Mouse (Mus musculus) ES-Bruce4 (cell line): ENCODE measurements around the gene Ctsc. TPM values are rescaled to one million over a fixed set of nuclear protein-coding genes. Genes with fewer than 3 reads are reported as not detected.

Experiments used
- H3K27ac ChIP-seq: 2 replicates; pipeline ENCODE4 v1.5.1; 2012; ENCODE audit warnings: low read length, inconsistent platforms; ENCODE audit not compliant: insufficient read depth
- H3K27me3 ChIP-seq: 2 replicates; pipeline ENCODE4 v1.6.1; 2012; ENCODE audit warnings: mild to moderate bottlenecking, low read length, inconsistent platforms; ENCODE audit not compliant: control insufficient read depth, poor library complexity, insufficient read depth, severe bottlenecking
- H3K36me3 ChIP-seq: 2 replicates; pipeline ENCODE4 v1.6.1; 2012; ENCODE audit warnings: inconsistent platforms, mild to moderate bottlenecking, low read length, moderate library complexity; ENCODE audit not compliant: control insufficient read depth, poor library complexity, insufficient read depth, severe bottlenecking
- H3K4me1 ChIP-seq: one replicate; pipeline ENCODE4 v1.8.1; 2011; ENCODE audit warnings: low read length; ENCODE audit not compliant: control insufficient read depth, insufficient read depth
- H3K4me3 ChIP-seq: 2 replicates; pipeline ENCODE4 v1.5.1; 2011; ENCODE audit warnings: low read depth, mild to moderate bottlenecking, low read length
- H3K9ac ChIP-seq: 2 replicates; pipeline ENCODE4 v1.6.1; 2012; ENCODE audit warnings: low read depth, mild to moderate bottlenecking, inconsistent platforms; ENCODE audit not compliant: poor library complexity, severe bottlenecking
- H3K9me3 ChIP-seq: replicated peaks from 2 replicates; pipeline ENCODE4 v1.6.1; 2012; ENCODE audit warnings: mild to moderate bottlenecking, low read length, inconsistent platforms; ENCODE audit not compliant: control insufficient read depth, poor library complexity, insufficient read depth, severe bottlenecking
- CTCF ChIP-seq: IDR thresholded peaks from one replicate; pipeline ENCODE4 v1.8.1; 2011; ENCODE audit warnings: low read depth, low read length
- EP300 ChIP-seq: IDR thresholded peaks from 2 replicates; pipeline ENCODE4 v1.6.1; 2011; ENCODE audit warnings: low read depth, low read length; ENCODE audit not compliant: insufficient read depth
- POLR2A ChIP-seq: IDR thresholded peaks from one replicate; pipeline ENCODE4 v1.8.1; 2011; ENCODE audit warnings: low read length; ENCODE audit not compliant: insufficient read depth
- polyA plus RNA-seq: library from polyadenylated mRNA; stranded (reverse); fragments of >200 nt; gene quantifications from 2 replicates; pipeline ENCODE4 v1.2.4, GENCODE M21; 2011; ENCODE audit warnings: low read depth; ENCODE audit not compliant: missing spikeins, insufficient read depth, insufficient read length

The Ctsc gene
- polyA plus RNA-seq, 1 experiment, result 31.1 TPM

DNA sequence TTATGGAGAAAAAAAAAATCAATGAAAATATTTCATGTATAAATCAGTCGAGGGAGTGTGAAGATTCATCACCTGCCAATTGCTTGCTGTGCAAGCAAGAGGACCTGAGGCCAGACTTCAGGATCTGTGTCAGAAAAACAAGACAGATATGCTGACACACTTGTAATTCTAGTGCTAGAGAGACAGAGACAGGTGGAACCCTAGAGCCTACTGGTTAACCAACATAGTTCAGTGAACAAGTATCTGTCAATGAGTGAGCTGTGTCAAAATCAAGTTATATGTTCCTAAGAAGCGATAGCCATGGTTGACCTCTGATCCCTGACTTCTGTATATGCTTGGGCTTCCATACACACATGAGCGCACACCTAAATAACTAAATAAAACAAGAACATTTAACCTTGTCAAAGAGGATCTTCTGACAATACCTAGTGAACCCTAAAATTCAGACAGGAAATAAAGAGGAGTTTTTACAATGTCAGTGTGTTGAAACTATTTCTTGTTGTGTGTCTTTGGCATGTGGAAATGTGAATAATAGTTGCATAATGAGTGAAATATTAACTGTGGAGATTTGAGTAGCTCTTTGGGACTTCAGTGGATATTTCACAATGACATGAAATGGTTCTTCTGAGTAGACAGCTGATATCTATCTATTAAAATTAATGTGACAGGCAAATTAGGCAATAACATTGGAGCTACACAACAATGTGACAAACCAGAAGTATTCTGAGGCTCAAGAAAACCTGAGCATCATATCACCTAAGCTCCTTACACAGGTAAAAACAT, 32.7 kb downstream of the Ctsc start:
- no peaks in the 10 kb centered on the region for H3K36me3 ChIP-seq

DNA sequence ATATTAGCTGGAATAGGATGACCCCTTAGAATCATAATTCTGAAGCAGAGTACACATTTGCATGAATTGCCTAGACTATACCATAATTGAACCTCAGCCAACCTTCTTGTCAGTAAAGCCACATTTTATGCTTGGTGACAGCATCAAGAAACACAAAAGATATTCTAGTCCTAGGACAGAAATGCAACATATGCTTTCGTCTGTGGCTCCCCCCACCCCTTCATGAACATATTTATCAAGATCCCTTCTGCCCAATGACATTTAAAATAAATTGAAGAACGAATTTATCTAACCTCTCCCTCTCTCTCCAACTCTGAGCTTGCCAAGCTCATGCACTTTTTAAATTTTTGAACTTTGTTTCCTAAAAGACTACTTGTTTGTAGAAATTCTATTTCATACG, 38.5 kb downstream of the Ctsc start:
- H3K9me3 ChIP-seq, result no peaks in the 10 kb centered on the region
- no peaks in the 10 kb centered on the region for H3K27me3 ChIP-seq
- H3K4me1 ChIP-seq, result no peaks in the 10 kb centered on the region
- TF ChIP-seq EP300, result no peak
- TF ChIP-seq POLR2A, result no peak
- no peak for TF ChIP-seq CTCF
- no peak overlapping the region for H3K4me3 ChIP-seq
- no peaks in the 10 kb centered on the region for H3K36me3 ChIP-seq
- no peak overlapping the region for H3K27ac ChIP-seq
- H3K9ac ChIP-seq, result no peak overlapping the region

More for the DNA sequence above, 32.7 kb downstream of the Ctsc start:
- Histone ChIP-seq H3K4me1 (no peaks in the 10 kb centered on the region), H3K27ac (no peak overlapping the region), H3K9ac (no peak overlapping the region), H3K4me3 (no peak overlapping the region), H3K27me3 (no peaks in the 10 kb centered on the region), H3K9me3 (no peaks in the 10 kb centered on the region)
- TF ChIP-seq CTCF, result no peak

DNA sequence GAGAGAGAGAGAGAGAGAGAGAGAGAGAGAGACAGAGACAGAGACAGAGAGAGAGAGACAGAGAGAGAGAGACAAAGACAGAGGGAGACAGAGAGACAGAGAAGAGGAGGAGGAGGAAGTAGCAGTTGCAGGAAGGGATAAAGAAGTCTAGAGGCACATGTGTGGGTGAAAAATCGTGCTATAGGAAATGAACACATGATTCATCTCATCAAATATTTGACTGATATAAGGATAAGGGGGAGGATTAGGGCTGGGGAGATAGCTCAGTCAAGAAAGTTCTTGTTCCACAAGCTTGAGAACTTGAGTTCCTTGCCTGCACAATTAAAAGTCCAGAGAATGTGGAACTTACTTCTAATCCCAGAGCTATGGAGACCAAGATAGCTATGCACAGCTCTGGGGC, 40.6 kb downstream of the Ctsc start:
- Histone ChIP-seq H3K27me3 (no peaks in the 10 kb centered on the region), H3K9ac (no peak overlapping the region), H3K9me3 (no peaks in the 10 kb centered on the region)

GRCm38 (mm10) chr7:88318904-88319303, 41.0 kb downstream of the Ctsc start:
- no peak overlapping the region for H3K4me3 ChIP-seq
- no peaks in the 10 kb centered on the region for H3K4me1 ChIP-seq
- H3K27ac ChIP-seq, result no peak overlapping the region
- H3K27me3 ChIP-seq, result no peaks in the 10 kb centered on the region
- no peaks in the 10 kb centered on the region for H3K9me3 ChIP-seq
- H3K9ac ChIP-seq, result no peak overlapping the region
- TF ChIP-seq EP300 (no peak), CTCF (no peak), POLR2A (no peak)
- H3K36me3 ChIP-seq, result no peaks in the 10 kb centered on the region

More for the DNA sequence above, 40.6 kb downstream of the Ctsc start:
- no peak overlapping the region for H3K4me3 ChIP-seq
- H3K4me1 ChIP-seq, result no peaks in the 10 kb centered on the region
- TF ChIP-seq CTCF (no peak), EP300 (no peak), POLR2A (no peak)
- H3K36me3 ChIP-seq, result no peaks in the 10 kb centered on the region
- no peak overlapping the region for H3K27ac ChIP-seq

DNA sequence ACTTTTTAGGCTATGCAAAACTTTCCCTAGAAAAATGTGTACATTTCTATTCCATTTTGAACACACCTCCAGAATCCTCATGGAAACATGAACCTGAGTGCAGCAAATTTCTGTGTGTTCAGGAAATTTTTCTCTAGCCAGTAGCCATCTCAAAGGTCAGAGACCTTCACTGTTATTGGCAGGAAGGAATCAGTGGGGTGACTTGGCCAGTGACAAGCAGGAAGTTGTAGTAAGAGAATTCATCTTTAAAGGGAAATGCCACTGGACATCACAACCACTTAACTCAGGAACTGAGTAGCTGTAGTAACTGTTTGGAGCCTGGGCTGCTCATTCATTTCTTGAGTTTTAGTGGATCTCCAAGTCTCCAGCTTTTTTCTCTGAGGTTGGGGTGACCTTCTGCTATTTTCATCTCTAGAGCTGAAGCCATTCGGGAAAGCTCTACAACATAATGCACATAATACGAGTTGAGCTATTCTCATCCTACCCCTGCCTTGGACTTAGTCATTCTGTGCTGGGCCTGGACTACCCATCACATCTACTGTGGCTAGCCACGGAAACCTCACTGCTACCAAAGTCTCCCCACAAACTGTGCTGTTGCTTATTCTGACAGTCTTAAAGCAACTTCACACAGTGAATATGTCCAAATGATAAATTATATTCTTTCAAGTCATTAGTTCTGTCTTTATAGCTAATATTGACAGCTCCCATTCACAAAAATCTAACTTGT, 41.7 kb downstream of the Ctsc start:
- TF ChIP-seq POLR2A, result no peak
- TF ChIP-seq EP300, result no peak
- no peak for TF ChIP-seq CTCF

GRCm38 (mm10) chr7:88320628-88321336, 42.9 kb downstream of the Ctsc start:
- Histone ChIP-seq H3K4me3 (no peak overlapping the region), H3K27me3 (no peaks in the 10 kb centered on the region), H3K36me3 (no peaks in the 10 kb centered on the region), H3K27ac (no peak overlapping the region), H3K4me1 (no peaks in the 10 kb centered on the region), H3K9me3 (no peaks in the 10 kb centered on the region), H3K9ac (no peak overlapping the region)
- TF ChIP-seq EP300 (no peak), POLR2A (no peak), CTCF (no peak)

More for the DNA sequence above, 41.7 kb downstream of the Ctsc start:
- H3K36me3 ChIP-seq, result no peaks in the 10 kb centered on the region
- H3K4me3 ChIP-seq, result no peak overlapping the region
- H3K4me1 ChIP-seq, result no peaks in the 10 kb centered on the region
- no peak overlapping the region for H3K9ac ChIP-seq
- H3K27me3 ChIP-seq, result no peaks in the 10 kb centered on the region
- H3K9me3 ChIP-seq, result no peaks in the 10 kb centered on the region
- H3K27ac ChIP-seq, result no peak overlapping the region
